In the genomic region with DNA sequence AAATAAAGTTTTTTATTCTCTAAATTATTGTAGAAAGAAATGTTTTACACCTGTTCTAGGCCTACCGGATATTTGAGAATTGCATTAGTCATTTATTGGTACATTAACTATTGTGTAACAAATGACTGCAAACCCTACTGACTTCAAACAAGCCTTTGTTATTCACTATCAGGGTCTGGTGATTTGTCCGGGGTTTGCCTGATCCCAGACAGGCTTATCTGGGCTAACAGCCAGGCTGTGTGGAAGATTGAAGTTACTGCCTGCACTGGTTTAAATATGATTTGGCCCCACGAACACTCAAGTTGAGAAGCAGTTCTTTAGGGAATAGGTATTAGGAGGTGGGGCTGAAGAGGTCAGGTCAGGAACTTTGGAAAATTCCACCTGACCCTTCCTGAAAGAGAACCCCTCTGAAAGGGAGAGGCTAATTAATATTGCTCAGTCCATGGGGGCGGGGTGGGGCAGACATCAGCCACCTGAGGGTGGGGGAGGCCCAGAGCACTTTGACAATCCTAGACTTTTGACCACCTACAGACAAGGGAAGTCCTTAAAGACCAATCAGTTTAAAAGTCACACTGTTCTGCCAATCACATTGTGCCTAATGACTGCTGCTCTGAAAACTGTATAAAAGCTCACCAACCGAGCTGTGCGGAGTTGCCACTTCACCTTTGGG, we compare ENCODE assay signal across 13 mouse cellular contexts.
DNase-seq lines count a peak whose midpoint lies in the region; ATAC-seq and TF ChIP-seq lines count a peak whose summit lies in the region.
"Had no signal": no experiment of that assay in that cellular context is flagged by ENCODE, and none has a peak within 500 bp of the region (broad histone marks: within the 10 kb centered on the region; RNA-seq: fewer than 3 reads in every experiment).

No protein-coding gene starts in this region.

- peak; percentile 9 for DNase-seq in embryo, embryonic 10.5 days (ENCODE audit: low spot score)
- DNase-seq in embryo, embryonic 10 days (ENCODE audit: low spot score) = no peak
- DNase-seq in limb, embryonic 14.5 days (ENCODE audit: low spot score) = peak; percentile 17
- DNase-seq in limb, embryonic 10.5 days (ENCODE audit: low spot score) = no peak
- peak; percentile 14 for DNase-seq in NIH3T3 (ENCODE audit: low read depth)
- DNase-seq in kidney, postnatal 36 days = peak; percentile 12 to 33
- DNase-seq in lung, adult 18-20 months = no peak
- DNase-seq in layer of hippocampus, postnatal 10 days (ENCODE audit: low spot score in 2 of 2) = no peak
- DNase-seq: cerebellum, adult 8-10 months; gastrocnemius, postnatal 25 days; lung, postnatal 14 days had no signal

- 47% methylated on average over 6 of the region's 6 CpGs for WGBS in limb, embryonic 14.5 days
- WGBS in limb, embryonic 10.5 days = 61% methylated on average over 6 of the region's 6 CpGs

- H3K27me3 ChIP-seq in limb, embryonic 14.5 days (ENCODE audit: control insufficient read depth, insufficient read depth, low read length) = no peaks in the 10 kb centered on the region
- H3K27me3 ChIP-seq in limb, embryonic 10.5 days (ENCODE audit: low read depth, poor library complexity, severe bottlenecking) = no peaks in the 10 kb centered on the region
- H3K27me3 ChIP-seq: heart, embryonic 12.5 days; midbrain, embryonic 13.5 days had no signal

- no peak overlapping the region for H3K4me2 ChIP-seq in limb, embryonic 14.5 days (replicated peaks; ENCODE audit: low read depth, low read length, severe bottlenecking)
- H3K4me2 ChIP-seq: heart, embryonic 12.5 days; midbrain, embryonic 13.5 days had no signal

- H3K4me3 ChIP-seq in limb, embryonic 14.5 days (replicated peaks; ENCODE audit: low read length) = no peak overlapping the region
- H3K4me3 ChIP-seq in limb, embryonic 10.5 days = no peak overlapping the region
- H3K4me3 ChIP-seq: heart, embryonic 12.5 days; midbrain, embryonic 13.5 days had no signal

- no peaks in the 10 kb centered on the region for H3K4me1 ChIP-seq in limb, embryonic 14.5 days (ENCODE audit: control insufficient read depth, insufficient read depth, low read length)
- peaks cover 5% of the 10 kb centered on the region for H3K4me1 ChIP-seq in limb, embryonic 10.5 days

- TF ChIP-seq POLR2A in limb, embryonic 14.5 days (IDR thresholded peaks at IDR 0.05; ENCODE audit: borderline replicate concordance, extremely low read depth, insufficient read depth, insufficient read length) = no peak

- ATAC-seq in limb, embryonic 14.5 days (ENCODE audit: low FRiP score, low read depth) = no peak
- ATAC-seq: midbrain, embryonic 13.5 days had no signal

- no peak overlapping the region for H3K27ac ChIP-seq in limb, embryonic 14.5 days (replicated peaks; ENCODE audit: low read depth, low read length)
- H3K27ac ChIP-seq in limb, embryonic 10.5 days = no peak overlapping the region
- H3K27ac ChIP-seq: midbrain, embryonic 13.5 days had no signal

- no peaks in the 10 kb centered on the region for H3K9me3 ChIP-seq in limb, embryonic 14.5 days (ENCODE audit: control insufficient read depth, low read length)
- no peaks in the 10 kb centered on the region for H3K9me3 ChIP-seq in limb, embryonic 10.5 days (replicated peaks)
- H3K9me3 ChIP-seq: heart, embryonic 12.5 days; midbrain, embryonic 13.5 days had no signal

- no peak overlapping the region for H3K9ac ChIP-seq in limb, embryonic 14.5 days (ENCODE audit: low read depth, low read length, severe bottlenecking)
- H3K9ac ChIP-seq: heart, embryonic 12.5 days; midbrain, embryonic 13.5 days had no signal

- H3K36me3 ChIP-seq in limb, embryonic 14.5 days (ENCODE audit: control insufficient read depth, insufficient read depth, low read length) = no peaks in the 10 kb centered on the region
- H3K36me3 ChIP-seq in limb, embryonic 10.5 days = no peaks in the 10 kb centered on the region
- H3K36me3 ChIP-seq: heart, embryonic 12.5 days; midbrain, embryonic 13.5 days had no signal

Comparison
In these comparisons a context has a peak if more than half of its experiments do, and no peak if none do; other contexts are left out.
1. DNase-seq: peak in embryo, embryonic 10.5 days (single experiment), limb, embryonic 14.5 days (single experiment), NIH3T3 (single experiment) and kidney, postnatal 36 days (2 of 2); none in embryo, embryonic 10 days (single experiment), limb, embryonic 10.5 days (single experiment), lung, adult 18-20 months (0 of 2) and layer of hippocampus, postnatal 10 days (0 of 2).